Mouse (Mus musculus) gastrocnemius, adult 2 months (tissue): Measurements from ENCODE around the gene Synpo2. TPM values are rescaled to one million over a fixed set of nuclear protein-coding genes. Genes with fewer than 3 reads are reported as not detected.
A peak's percentile ranks its signal among the peaks of the same experiment; 100 is the strongest.

Experiments used
- DNase-seq: peaks from one replicate; pipeline ENCODE4 v3.0.0; 2022
- H3K27ac ChIP-seq: fragments of 200-600 bp; 2 replicates; pipeline ENCODE4 v1.8.1; 2022; ENCODE audit warnings: mild to moderate bottlenecking
- H3K4me3 ChIP-seq: fragments of 200-600 bp; 2 replicates; pipeline ENCODE4 v1.8.1; 2022; ENCODE audit warnings: mild to moderate bottlenecking, moderate library complexity
- CTCF ChIP-seq: fragments of 200-600 bp; IDR thresholded peaks from 2 replicates; pipeline ENCODE4 v1.8.1; 2022; ENCODE audit warnings: antibody characterized with exemption, mild to moderate bottlenecking, moderate library complexity
- intact Hi-C: fragments of 180-260 bp; cut with DNase I; formaldehyde crosslinking; loops from one replicate; pipeline ENCODE4 v1.15.1; 2025
- total RNA-seq, 2 experiments: library from RNA; stranded (reverse); gene quantifications; 2 replicates each; pipeline ENCODE4 v1.2.3; 2021

Synpo2 gene
- total RNA-seq, 2 experiments from 2014 or later = 209 to 273 TPM

GRCm38 (mm10) chr3:123114001-123114635, 121.8 kb downstream of the Synpo2 start:
- TF ChIP-seq CTCF = no peak
- DNase-seq = peak; percentile 49
- H3K27ac ChIP-seq = peak overlapping the region; percentile 95
- H3K4me3 ChIP-seq = peak overlapping the region; percentile 76
- intact Hi-C loops = no loop called here

GRCm38 (mm10) chr3:123112781-123113180, 123.2 kb downstream of the Synpo2 start:
- DNase-seq = peak; percentile 53
- peak overlapping the region; percentile 95 for H3K27ac ChIP-seq
- H3K4me3 ChIP-seq = peak overlapping the region; percentile 76
- intact Hi-C loops = no loop called here
- no peak for TF ChIP-seq CTCF

- peak; percentile 65 for DNase-seq
- no peak for TF ChIP-seq CTCF
- Histone ChIP-seq H3K4me3 (peak overlapping the region; percentile 76), H3K27ac (peak overlapping the region; percentile 95)
- intact Hi-C loops = no loop called here
Measured at GRCm38 (mm10) chr3:123111071-123111711, 124.8 kb downstream of the Synpo2 start.

- no peak for DNase-seq
- H3K27ac ChIP-seq = peak overlapping the region; percentile 66
- intact Hi-C loops = loop anchor here (10.0 kb wide), 1 partner anchor 217 kb away; no protein-coding TSS in a partner anchor
- no peak overlapping the region for H3K4me3 ChIP-seq
- no peak for TF ChIP-seq CTCF
Measured at GRCm38 (mm10) chr3:123107830-123108549, 128.0 kb downstream of the Synpo2 start.

- DNase-seq = peak; percentile 52
- peak overlapping the region; percentile 74 for H3K27ac ChIP-seq
- H3K4me3 ChIP-seq = no peak overlapping the region
- TF ChIP-seq CTCF = no peak
- intact Hi-C loops = loop anchor here (10.0 kb wide), 1 partner anchor 220 kb away; no protein-coding TSS in a partner anchor
Measured at GRCm38 (mm10) chr3:123104325-123104724, 131.6 kb downstream of the Synpo2 start.

- peak; percentile 98 for TF ChIP-seq CTCF
- Histone ChIP-seq H3K4me3 (no peak overlapping the region), H3K27ac (peak overlapping the region; percentile 74)
- DNase-seq = peak; percentile 80
- intact Hi-C loops = loop anchor here (2.0 to 10.0 kb wide), 2 partner anchors 165 to 221 kb away; no protein-coding TSS in a partner anchor
Measured at GRCm38 (mm10) chr3:123103151-123103860, 132.6 kb downstream of the Synpo2 start.

- Histone ChIP-seq H3K4me3 (no peak overlapping the region), H3K27ac (no peak overlapping the region)
- intact Hi-C loops = loop anchor here (2.0 to 10.0 kb wide), 2 partner anchors 163 to 223 kb away; no protein-coding TSS in a partner anchor
- no peak for TF ChIP-seq CTCF
- no peak for DNase-seq
Measured at GRCm38 (mm10) chr3:123101761-123102160, 134.2 kb downstream of the Synpo2 start.

- DNase-seq = no peak
- no peak overlapping the region for H3K4me3 ChIP-seq
- no peak overlapping the region for H3K27ac ChIP-seq
- no peak for TF ChIP-seq CTCF
- intact Hi-C loops = no loop called here
Measured at GRCm38 (mm10) chr3:123095111-123095510, 140.8 kb downstream of the Synpo2 start.

GRCm38 (mm10) chr3:123093640-123094361, 142.1 kb downstream of the Synpo2 start:
- Histone ChIP-seq H3K4me3 (no peak overlapping the region), H3K27ac (peak overlapping the region; percentile 90)
- DNase-seq = no peak
- intact Hi-C loops = loop anchor here (2.0 kb wide), 1 partner anchor 109 kb away; the partner anchor contains the start of gene Usp53
- no peak for TF ChIP-seq CTCF

GRCm38 (mm10) chr3:123092913-123093639, 142.9 kb downstream of the Synpo2 start:
- TF ChIP-seq CTCF = no peak
- Histone ChIP-seq H3K27ac (peak overlapping the region; percentile 90), H3K4me3 (no peak overlapping the region)
- intact Hi-C loops = loop anchor here (2.0 kb wide), 1 partner anchor 108 kb away; the partner anchor contains the start of gene Usp53
- peak; percentile 22 for DNase-seq

GRCm38 (mm10) chr3:123092442-123092841, 143.5 kb downstream of the Synpo2 start:
- DNase-seq = peak; percentile 94
- Histone ChIP-seq H3K4me3 (no peak overlapping the region), H3K27ac (peak overlapping the region; percentile 90)
- no peak for TF ChIP-seq CTCF
- intact Hi-C loops = loop anchor here (2.0 kb wide), 1 partner anchor 108 kb away; the partner anchor contains the start of gene Usp53
